Mouse (Mus musculus) left cerebral cortex, postnatal 10 days (tissue): Measurements from ENCODE around the gene Cpm. TPM values are rescaled to one million over a fixed set of nuclear protein-coding genes. Genes with fewer than 3 reads are reported as not detected.
"Not testable (repeated sequence)": the region's sequence is repeated elsewhere in the genome, so short reads cannot be mapped to it uniquely, and the experiment has no call there.

Experiments
- DNase-seq, 2 experiments: peaks; one replicate each; pipeline ENCODE4 v3.0.0; 2021 to 2022; ENCODE audit warnings: low spot score in 2 of 2, mixed read lengths in 1 of 2; ENCODE audit errors: extremely low spot score in 1 of 2
- intact Hi-C: fragments of 180-260 bp; cut with DNase I; formaldehyde crosslinking; loops from one replicate; pipeline ENCODE4 v1.15.1; 2025
- total RNA-seq, 2 experiments: library from RNA; stranded (reverse); gene quantifications; 2 replicates each; pipeline ENCODE4 v1.2.3; 2021

The Cpm gene
- total RNA-seq, 2 experiments from 2014 or later: 2.0 to 3.3 TPM

DNA sequence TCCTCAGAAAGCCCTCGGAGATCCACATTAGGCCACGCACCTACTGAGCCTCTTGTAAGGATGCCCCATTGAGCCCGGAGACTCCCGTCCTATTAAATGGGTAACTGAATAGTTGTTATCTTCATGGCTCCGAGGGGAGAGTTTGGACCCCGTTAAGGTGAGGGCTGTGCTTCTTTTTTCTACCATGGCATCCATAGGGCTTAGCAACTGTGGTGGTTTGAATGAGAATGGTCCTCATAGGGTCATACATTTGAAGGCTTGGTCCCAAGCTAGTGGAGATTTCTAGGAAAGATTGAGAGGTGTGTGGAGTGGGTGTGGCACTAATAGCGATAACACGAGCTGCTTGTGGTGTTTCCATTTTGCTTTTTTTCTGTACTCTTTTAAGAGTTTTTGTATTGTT is 14.1 kb upstream of the Cpm start:
- no peak for DNase-seq
- intact Hi-C loops: no loop called here

DNA sequence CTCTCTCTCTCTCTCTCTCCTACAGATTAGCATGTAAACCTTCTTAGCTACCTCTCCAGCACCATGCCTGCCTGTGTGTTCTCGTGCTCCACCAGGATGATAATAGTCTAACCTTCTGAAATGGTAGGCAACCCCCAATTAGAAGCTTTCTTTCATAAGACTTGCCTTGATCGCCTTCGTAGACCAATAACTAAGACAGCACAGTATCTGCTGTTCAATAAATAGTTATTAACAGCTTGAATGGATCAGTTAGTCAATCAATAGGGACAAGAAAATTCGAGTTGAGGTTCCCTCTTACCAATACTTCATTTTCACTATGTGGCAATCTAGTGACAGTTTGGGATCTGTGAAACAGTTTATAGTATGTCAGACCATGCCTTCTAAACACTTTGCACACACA is 13.6 kb upstream of the Cpm start:
- no peak for DNase-seq
- intact Hi-C loops: no loop called here

DNA sequence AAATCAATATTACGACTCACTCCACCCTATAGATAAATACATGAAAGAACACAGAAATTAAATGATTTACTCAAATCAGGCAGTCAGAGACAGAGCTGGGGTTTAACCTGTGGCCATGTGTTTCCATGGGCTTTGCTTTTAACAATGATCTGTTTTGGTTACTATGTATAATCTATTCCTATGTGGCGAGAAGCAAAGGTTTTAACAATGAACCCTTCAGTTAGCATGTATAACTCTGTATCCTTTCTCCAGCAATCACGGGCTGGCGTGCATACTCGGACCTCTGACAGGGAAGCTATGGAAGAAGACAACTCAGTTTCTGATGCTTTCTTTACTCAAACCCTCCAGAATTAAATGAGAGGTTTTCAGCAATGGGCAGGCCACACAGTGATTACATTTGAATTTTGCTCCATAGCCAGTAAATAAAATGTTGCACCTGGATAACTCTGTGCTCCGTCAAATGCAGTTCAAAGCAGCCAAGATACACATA is 13.1 kb upstream of the Cpm start:
- intact Hi-C loops: no loop called here
- no peak for DNase-seq

DNA sequence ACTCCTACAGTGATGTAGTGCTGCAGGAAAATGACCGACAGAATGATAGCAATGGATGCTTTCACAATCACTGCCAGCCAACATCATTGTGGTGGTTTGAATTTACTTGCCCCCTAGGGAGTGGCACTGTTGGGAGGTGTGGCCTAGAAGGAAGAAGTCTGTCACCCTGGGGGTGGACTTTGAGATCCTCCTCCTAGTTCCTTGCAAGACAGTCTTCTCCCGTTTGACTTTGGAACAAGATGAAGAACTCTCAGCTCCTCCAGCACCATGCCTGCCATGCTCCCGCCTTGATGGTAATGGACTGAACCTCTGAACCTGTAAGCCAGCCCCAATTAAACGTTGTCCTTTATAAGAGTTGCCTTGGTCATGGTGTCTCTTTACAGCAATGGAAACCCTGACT is 12.5 kb upstream of the Cpm start:
- DNase-seq, intact Hi-C loops: not testable (repeated sequence)

DNA sequence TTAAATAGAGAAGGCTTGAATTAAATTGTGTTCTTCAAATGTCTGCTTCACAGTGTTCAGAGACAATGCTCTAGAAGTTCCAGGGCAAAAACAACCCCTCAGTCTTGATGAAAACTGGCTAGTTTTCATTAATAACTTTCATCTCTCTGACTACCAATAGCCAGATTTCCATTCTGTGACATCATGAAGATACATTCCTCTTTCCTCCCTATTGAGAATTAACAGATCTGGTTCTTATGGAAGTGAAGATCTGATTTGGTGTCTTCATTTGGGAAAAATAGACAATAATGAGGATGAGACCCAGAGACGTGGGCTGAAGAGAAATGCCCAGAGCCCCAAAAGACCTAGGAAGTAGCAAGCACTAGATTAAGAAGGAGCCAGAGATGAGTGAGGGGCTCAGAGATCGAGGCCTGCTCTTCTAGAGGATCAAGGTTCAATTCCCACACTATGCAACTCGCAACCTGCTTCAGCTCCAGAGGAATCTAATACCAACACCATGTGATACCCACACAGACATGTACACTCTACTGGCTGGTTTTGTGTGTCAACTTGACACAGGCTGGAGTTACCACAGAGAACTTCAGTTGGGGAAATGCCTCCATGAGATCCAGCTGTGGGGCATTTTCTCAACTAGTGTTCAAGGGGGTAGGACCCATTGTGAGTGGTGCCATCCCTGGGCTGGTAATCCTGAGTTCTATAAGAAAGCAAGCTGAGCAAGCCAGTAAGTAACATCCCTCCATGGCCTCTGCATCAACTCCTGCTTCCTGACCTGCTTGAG is 11.5 kb upstream of the Cpm start:
- intact Hi-C loops: no loop called here
- DNase-seq: no peak

DNA sequence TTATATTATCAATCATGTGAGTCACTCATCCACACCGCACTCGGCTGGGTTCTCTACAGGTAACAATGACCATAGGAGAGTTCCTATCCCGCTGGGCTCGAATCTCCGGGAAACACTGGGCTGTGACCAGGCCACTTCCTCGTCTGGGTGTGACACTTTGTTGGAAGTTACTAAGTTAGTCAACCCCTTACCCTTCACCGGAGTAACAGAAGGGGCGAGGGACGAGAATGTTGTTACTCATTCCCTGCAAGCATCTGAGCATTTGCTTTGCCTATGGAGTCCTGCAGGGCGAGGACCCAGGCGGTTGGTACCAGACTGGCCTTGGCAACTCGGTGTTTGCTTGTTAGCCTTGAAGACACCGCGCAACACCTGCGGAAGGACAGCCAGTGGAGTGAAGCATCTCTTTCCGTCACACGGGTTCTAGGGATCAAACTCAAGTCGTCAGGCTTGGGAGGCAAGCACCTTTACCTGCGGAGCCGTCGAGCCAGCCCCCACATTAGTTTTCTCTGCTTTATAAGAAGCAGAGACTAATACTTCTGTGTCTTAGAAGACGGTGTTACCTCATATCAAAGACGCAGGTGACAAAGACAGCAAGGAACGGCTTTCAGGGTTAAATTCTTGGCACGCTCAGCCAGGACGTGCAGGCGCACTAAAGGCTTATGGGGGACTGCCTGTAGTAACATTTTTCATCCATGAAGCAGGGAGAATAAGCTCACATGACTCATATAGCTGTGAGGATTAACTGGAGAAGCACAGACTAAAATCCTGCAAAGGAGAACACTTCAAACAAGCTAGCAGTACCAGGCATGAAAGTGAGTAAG is 10.0 kb upstream of the Cpm start:
- intact Hi-C loops: no loop called here
- DNase-seq: no peak

DNA sequence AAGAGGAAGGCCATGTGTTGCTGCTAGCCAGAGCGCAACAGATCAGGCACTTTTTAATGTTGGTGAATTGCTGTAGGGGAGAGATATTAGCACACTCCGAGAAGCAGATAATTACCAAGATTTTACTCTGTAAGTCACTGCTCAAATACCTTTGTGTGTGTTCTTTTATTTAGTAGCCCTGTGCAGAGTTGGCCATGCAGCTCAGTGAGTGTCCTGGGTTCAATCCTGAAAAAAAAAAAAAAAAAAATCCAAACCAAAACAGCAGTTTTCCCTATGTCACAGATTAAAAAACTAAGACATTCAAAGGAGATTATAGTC is 9.5 kb upstream of the Cpm start:
- no peak for DNase-seq
- intact Hi-C loops: no loop called here

DNA sequence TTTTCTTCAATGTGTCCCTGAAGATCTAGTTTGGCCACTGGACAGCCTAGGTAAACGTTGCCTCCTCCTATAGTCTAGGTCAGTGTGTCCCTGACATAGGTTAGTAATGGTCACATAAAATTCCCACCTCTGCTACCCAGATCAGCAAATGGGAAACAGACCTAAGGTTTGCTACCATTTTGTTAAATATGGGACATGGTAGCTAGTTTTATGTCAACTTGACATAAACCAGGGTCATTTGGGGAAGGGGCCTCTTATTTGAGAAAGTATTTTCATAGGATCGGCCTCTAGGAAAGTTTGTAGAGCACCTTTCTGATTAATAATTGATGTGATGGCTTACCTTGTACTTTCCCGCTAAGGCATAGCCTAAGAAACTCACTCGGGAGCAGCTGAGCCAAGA is 8.8 kb upstream of the Cpm start:
- no peak for DNase-seq
- intact Hi-C loops: no loop called here

DNA sequence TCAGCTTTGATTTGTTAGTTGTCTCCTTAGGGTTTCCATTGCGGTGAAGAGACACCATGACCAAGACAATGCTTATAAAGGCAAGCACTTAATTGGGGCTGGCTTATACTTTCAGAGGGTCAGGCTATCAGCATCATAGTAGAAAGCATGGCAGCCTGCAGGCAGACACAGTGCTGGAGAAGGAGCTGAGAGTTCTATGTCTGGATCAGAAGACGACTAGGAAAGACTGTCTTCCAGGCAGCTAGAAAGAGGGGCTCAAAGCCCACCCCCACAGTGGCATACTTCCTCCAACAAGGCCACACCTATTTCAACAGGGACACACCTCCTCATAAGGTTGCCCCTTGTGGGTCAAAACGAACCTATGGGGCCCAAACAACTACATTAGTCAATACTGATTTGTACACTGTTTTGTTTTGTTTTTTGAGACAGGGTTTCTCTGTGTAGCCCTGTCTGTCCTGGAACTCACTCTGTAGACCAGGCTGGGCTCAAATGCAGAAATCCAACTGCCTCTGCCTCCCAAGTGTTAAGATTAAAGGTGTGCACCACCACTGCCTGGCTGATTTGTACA is 8.3 kb upstream of the Cpm start:
- intact Hi-C loops: no loop called here
- no peak for DNase-seq

DNA sequence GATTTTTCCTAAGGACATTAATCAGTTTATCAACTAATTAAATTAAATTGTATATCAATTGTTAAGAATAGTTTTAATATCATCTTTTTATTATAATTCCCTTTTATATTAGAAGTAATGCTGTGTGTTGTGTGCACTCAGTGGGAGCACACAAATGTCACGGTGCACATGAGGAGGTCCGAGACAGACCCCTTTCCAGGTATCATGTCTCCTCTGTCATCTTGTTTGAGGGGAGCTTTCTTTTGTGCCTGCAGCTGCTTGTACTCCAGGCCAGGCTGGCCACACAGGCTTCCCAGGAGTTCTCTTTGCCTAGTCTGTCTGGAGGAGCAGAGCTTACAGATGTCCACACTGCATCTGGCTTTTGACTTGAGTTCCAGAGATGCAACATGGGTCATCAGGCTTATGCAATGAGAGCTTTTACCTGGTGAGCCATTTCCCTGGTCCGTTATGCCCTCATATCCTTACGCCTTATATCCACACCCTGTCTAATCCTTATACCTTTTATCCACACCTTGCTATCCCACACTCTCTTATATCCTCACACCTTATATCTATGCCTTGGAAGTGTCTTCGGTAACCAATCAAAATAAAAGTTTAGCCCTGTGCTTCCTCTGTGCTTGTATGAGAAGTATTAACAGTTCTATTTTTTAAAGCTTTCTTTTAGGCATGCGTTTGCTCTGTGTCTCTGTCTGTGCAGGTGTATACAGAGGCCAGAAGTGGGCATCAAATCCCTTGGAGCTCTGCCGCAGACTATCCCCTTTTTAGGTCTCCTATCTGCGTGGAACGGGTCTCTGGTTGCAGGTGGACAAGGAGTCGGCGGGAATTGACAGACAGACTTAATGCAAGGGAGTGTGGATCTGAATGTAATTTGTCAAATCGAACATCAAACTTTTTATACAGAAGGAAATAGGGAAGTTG is 7.4 kb upstream of the Cpm start:
- intact Hi-C loops: no loop called here
- no peak for DNase-seq

DNA sequence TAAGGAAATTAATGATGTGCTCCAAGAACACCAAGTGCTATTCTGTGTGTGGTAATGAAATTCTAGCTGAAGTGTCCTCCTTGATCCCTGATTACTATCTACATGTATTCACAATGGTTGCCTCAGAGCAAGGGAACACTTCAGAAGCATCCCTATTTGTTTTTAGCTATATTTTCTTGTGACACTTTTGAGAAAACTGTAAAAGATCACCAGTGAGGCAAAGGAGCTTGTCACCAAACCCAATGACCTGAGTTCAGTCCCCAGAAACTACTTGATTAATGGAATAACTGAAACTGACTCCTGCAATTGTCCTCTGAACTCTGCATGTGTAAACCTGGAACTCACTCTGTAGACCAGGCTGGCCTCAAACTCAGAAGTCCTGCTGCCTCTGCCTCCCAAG is 5.9 kb upstream of the Cpm start:
- no peak for DNase-seq
- intact Hi-C loops: no loop called here

DNA sequence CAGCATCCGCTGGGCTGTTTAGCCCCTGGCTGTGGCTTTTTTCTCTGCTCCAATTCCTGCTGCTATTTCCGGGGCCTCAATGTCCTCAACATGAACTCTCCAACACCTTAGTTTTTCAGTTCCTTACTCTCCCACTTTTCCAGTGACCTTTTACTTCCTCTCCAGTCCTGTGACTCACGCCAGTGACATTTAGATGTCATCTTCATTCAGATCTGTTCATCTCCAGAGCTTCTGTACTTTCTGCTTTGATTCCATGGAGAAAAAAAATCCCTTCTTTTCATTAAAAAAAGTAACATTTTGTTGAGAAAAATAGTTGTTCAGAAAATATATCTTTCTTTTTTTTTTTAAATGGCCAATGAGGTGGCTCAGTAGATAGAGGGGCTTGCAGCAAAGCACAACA is 5.1 kb upstream of the Cpm start:
- no peak for DNase-seq
- intact Hi-C loops: no loop called here

DNA sequence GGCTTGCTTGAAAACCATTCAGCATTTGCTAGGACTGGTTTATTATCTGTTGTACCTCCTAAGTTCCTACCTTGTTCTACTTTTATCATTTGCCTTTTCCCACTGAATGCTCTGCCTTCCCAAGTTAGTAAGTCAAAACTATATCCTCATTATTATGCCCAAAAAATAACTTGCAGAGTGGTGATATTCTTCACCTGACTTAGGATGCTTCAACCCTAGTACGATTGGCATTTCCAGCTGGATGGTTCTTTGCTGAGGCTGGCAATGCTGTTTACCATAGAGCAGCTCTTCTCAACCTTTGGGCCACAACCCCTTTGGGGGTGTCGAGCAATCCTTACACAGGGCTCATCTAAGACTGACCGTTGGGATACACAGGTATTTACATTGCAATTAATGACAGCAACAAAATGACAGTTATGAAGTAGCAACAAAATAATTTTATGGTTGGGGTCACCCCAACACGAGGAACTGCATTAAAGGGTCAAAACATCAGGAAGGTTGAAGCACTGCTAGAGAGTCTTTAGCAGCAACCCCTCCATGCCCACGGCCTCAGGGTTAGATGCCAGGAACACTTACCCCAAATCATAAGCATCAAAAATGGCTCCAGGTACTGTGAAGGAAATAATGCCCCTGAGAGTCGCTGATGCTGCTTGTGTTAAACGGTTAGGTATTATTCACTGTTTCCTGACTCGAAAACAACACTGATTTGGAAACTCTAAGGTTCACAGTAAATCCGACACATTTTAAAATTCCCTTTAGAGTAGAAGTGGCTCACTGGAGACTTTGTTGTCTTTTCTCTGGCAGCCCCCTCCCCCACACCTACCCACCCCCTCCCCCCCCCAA is 4.4 kb upstream of the Cpm start:
- intact Hi-C loops: no loop called here
- no peak for DNase-seq

DNA sequence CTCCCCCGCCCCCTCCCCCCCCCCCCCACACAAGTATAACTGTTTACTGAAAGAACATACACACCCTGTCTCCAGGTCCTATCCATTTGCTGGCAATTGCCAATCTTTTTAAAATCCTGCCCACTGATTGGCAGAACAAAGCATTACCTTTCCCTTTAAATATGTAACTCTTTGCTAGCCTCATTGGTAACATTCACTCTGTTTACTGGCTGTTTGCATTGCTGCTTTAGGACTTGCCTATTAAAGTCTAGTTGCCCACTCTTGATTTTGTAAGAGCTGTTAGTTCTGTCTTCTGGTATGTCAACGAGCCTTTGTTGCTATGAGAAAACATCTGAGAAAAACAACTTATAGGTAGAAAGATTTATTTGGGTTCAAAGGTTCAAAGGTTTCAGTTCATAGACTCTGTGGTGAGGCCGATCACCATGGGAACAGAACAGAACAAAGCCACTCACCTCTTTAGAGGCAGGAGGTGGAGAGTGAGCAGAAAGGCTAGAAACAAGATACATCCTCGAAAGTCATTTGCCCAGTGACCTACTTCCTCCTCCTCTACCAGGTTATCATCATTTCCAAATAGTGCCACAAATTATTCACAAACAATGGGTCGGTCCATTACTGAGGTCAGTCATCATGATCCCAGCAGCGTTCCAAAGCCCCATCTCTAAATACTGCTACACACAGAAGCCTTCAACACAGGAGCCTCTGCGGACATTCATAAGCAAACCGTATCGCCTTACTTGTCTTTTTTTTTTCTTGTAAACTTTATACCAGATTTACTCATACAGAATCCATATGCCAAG is 3.6 kb upstream of the Cpm start:
- intact Hi-C loops: no loop called here
- DNase-seq: no peak

DNA sequence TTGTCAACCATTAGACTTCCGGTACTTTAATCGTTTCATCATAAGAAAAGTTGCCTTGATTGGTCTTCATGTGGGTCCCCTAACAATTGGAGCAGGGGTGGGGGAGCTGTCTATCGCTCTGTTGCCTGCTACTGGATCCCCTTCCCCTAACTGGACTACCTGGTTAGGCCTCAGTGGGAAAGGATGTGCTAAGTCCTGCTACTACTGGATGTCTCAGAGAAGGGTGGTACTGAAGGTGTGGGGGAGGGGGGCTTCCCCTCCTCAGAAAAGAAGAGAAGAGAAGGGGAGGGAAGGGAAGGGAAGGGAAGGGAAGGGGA is 3.0 kb upstream of the Cpm start:
- intact Hi-C loops: no loop called here
- DNase-seq: no peak

DNA sequence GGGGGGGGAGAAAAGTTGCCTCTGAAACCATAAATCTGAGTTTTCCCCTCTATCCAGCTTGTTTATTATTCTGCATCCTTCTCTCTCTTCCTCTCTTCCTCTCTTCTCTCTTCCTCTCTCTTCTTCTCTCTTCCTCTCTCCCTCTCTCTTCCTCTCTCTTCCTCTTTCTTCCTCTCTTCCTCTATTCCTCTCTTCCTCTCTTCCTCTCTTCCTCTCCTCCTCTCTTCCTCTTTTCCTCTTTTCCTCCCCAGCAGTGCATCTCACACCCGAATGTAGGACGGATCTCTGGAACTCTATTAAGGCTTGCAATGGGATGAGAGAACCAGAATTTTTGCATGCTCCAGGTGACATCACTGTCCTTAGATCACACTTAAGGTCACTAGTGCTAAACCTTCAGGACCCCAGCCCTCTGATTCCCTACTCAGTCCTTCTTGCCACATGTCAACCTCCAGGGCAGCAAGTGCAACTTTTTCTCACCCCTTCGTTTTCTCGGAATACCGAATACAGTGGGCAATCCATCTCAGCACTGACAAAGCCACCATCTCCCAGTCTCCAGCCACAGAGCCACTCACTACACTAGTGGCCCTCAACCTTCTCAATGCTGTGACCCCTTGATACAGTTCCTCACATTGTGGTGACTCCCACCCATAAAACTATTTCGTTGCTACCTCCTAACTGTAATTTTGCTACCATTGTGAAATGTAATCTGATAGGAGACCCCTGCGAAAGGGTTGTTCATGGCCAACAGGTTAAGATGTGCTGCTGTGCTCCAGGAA is 2.3 kb upstream of the Cpm start:
- intact Hi-C loops: no loop called here
- no peak for DNase-seq

DNA sequence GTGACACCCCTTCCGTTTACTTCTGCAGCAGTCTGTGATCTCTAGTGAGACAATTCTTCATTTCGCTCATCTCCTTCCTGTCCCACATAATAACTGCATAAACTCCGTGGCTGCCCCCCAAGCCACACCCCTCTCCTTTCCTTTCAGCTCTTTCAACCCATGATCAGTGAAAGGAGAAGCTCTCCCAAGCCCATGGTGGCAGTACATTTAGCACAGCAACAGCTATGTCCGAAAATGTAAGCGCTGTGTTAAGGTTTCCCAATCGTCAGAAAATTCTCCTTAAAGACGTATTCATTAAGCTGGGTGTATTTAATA is 1.7 kb upstream of the Cpm start:
- DNase-seq: no peak
- intact Hi-C loops: no loop called here
